Mouse (Mus musculus) kidney, embryonic 15.5 days (tissue): ENCODE measurements at regions not wholly inside any gene's neighbourhood (a gene's known extent, or its start where the extent isn't known, plus 50 kb on each side); places are given as distances from the start of the nearest gene placed in this dataset.

Experiments used
- ATAC-seq: fragments of 200-750 bp; cut with Nextera tagmentation; replicated peaks from 2 replicates; pipeline ENCODE4 v1.8.0; 2017; ENCODE audit warnings: moderate TSS enrichment; ENCODE audit not compliant: low FRiP score
- H3K27ac ChIP-seq: fragments of 300-500 bp; sonication (generic); 2 replicates; pipeline ENCODE4 v1.5.1; 2015; ENCODE audit warnings: mild to moderate bottlenecking, inconsistent platforms
- H3K27me3 ChIP-seq: fragments of 300-500 bp; sonication (generic); 2 replicates; pipeline ENCODE4 v1.6.1; 2015; ENCODE audit warnings: inconsistent platforms
- H3K36me3 ChIP-seq: fragments of 300-500 bp; sonication (generic); 2 replicates; pipeline ENCODE4 v1.6.1; 2015; ENCODE audit warnings: inconsistent platforms
- H3K4me1 ChIP-seq: fragments of 300-500 bp; sonication (generic); 2 replicates; pipeline ENCODE4 v1.6.1; 2015; ENCODE audit warnings: inconsistent platforms
- H3K4me2 ChIP-seq: fragments of 300-500 bp; sonication (generic); 2 replicates; pipeline ENCODE4 v1.6.1; 2015; ENCODE audit warnings: moderate library complexity, mild to moderate bottlenecking, inconsistent platforms
- H3K4me3 ChIP-seq: fragments of 300-500 bp; sonication (generic); replicated peaks from 2 replicates; pipeline ENCODE4 v1.5.1; 2015; ENCODE audit warnings: mild to moderate bottlenecking, inconsistent platforms
- H3K9ac ChIP-seq: fragments of 300-500 bp; sonication (generic); 2 replicates; pipeline ENCODE4 v1.6.1; 2015; ENCODE audit warnings: mild to moderate bottlenecking, inconsistent platforms
- H3K9me3 ChIP-seq: fragments of 300-500 bp; sonication (generic); replicated peaks from 2 replicates; pipeline ENCODE4 v1.6.1; 2016; ENCODE audit warnings: inconsistent platforms
- WGBS: fragments of 180-500 bp; shearing (Covaris S2); methylation state at CpG from one replicate; pipeline ENCODE4 v1.1.7; 2015; ENCODE audit warnings: mixed read lengths; 5-methylcytosine and 5-hydroxymethylcytosine counted together

DNA sequence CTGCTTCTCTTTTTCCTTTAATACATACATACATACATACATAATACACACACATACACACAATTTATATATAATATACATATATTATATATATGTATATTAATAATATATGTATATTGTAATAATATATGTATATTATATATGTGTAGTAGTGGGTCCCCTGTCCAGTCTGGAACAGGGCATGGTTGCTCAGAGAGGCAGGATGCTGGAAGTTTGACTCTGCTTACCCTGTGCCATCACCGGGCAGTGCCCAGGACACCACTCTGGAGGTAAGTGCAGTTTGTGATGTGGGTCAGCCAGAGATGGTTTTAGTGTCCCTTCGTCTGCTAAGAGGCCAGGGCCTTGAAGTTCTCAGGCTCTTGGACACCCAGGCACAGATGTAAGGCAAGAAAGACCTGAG is 923.5 kb upstream of the Nrxn1 start:
- no peaks in the 10 kb centered on the region for H3K36me3 ChIP-seq
- 84% methylated on average over 2 of the region's 2 CpGs for WGBS
- no peaks in the 10 kb centered on the region for H3K4me1 ChIP-seq
- no peak overlapping the region for H3K9ac ChIP-seq
- H3K27ac ChIP-seq, result no peak overlapping the region
- no peak overlapping the region for H3K4me3 ChIP-seq
- no peaks in the 10 kb centered on the region for H3K27me3 ChIP-seq
- no peak overlapping the region for H3K4me2 ChIP-seq
- no peaks in the 10 kb centered on the region for H3K9me3 ChIP-seq
- ATAC-seq, result no peak

DNA sequence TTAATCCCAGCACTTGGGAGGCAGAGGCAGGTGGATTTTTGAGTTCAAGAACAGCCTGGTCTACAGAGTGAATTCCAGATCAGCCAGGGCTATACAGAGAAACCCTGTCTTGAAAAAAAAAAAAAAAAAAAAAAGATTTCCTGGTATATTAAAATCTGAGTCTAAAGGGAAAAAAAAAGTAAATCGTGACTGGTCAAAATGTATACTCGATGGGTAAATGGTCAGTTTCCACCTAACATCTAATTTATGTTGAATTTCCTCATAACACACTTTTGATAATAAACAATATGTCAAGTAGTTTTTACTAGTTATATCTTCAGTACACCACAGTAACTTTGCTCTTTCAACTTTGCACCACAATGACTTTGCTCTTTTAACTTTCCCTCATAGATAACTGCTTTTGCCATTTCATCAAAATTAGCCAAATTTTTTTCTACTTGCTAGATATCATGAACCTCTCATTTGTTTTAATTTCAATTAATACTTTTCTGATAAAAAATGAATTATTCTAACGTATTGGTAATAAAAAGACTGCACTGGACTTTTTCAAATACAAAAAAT is 922.8 kb upstream of the Nrxn1 start:
- Histone ChIP-seq H3K9ac (no peak overlapping the region), H3K27ac (no peak overlapping the region), H3K4me2 (no peak overlapping the region), H3K36me3 (no peaks in the 10 kb centered on the region), H3K27me3 (no peaks in the 10 kb centered on the region), H3K9me3 (no peaks in the 10 kb centered on the region), H3K4me1 (no peaks in the 10 kb centered on the region), H3K4me3 (no peak overlapping the region)
- 84% methylated on average over 3 of the region's 3 CpGs for WGBS
- no peak for ATAC-seq

DNA sequence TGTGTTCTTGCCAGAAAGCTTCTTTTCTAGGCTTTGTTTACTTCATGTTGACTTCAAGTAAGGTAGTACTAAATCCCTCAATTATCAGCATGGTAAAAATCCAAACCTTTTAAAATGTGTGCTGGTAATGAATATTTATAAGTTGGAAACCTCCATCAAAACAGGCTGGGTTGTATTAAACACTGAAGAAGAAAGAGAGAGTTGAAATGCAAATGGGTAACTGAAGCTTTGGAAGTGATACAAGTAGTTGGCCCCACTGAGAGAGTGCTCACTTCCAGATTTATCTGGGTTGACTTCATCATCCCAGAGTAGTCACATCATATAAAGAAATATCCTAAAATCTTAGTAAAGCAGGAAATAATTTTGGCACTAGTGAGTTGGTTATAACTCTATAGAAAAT is 902.7 kb upstream of the Nrxn1 start:
- H3K27ac ChIP-seq, result no peak overlapping the region
- no peak for ATAC-seq
- H3K4me3 ChIP-seq, result no peak overlapping the region

DNA sequence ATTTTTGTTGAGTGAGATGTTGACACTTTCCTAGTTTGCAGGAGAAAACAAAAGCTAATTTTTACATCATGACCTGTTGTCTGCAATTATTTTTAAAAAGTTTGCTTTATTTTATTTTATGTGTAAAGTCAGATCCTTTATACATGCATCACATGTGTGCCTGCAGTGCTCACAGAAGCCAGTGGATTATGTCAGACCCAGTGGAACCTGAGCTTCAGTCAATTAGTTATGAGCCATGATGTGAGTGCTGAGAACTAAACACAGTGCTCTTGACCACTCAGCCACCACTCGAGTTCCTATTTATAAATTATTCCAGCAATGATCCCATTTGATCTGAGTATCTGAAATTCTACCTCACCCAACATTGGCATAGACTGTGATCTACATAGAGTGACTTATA is 902.2 kb upstream of the Nrxn1 start:
- no peak overlapping the region for H3K9ac ChIP-seq
- H3K9me3 ChIP-seq, result no peaks in the 10 kb centered on the region
- WGBS, result 84% methylated on average over 1 of the region's 1 CpGs
- no peak overlapping the region for H3K4me3 ChIP-seq
- no peak for ATAC-seq
- no peak overlapping the region for H3K27ac ChIP-seq
- no peaks in the 10 kb centered on the region for H3K36me3 ChIP-seq
- H3K27me3 ChIP-seq, result no peaks in the 10 kb centered on the region
- H3K4me2 ChIP-seq, result no peak overlapping the region
- no peaks in the 10 kb centered on the region for H3K4me1 ChIP-seq

More for the DNA sequence above, 902.7 kb upstream of the Nrxn1 start:
- no peaks in the 10 kb centered on the region for H3K4me1 ChIP-seq
- no peaks in the 10 kb centered on the region for H3K36me3 ChIP-seq
- no peaks in the 10 kb centered on the region for H3K27me3 ChIP-seq
- no peak overlapping the region for H3K4me2 ChIP-seq
- no peaks in the 10 kb centered on the region for H3K9me3 ChIP-seq
- no peak overlapping the region for H3K9ac ChIP-seq

DNA sequence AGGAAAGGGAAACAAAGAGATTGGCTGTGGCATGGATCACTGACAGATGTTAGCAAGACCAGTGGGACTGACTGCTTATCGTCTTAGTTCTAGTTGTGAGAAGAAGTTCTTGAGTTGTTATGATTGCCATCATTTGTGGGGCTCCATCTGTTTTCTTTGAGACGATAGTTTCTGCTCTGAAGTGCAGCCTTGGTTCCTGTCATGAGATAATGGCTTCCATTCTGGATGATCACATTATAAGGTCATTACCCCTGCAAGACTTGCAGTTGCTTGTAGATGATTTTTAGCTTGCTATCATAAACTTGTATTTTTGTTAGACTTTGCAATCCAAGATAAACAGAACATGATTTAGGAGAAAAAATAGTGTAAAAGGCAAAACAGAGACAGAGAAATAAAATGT is 881.6 kb upstream of the Nrxn1 start:
- Histone ChIP-seq H3K9me3 (no peaks in the 10 kb centered on the region), H3K4me3 (no peak overlapping the region), H3K4me2 (no peak overlapping the region), H3K36me3 (no peaks in the 10 kb centered on the region), H3K27me3 (no peaks in the 10 kb centered on the region), H3K27ac (no peak overlapping the region), H3K4me1 (no peaks in the 10 kb centered on the region), H3K9ac (no peak overlapping the region)
- WGBS, result 38% methylated on average over 2 of the region's 2 CpGs
- ATAC-seq, result peak; percentile 52
